Mouse (Mus musculus) thymus, adult 2 months (tissue): Measurements from ENCODE around the gene Cd4. TPM values are rescaled to one million over a fixed set of nuclear protein-coding genes. Genes with fewer than 3 reads are reported as not detected.

ENCODE experiments used
- DNase-seq: peaks from one replicate; pipeline ENCODE4 v3.0.0; 2021
- H3K27ac ChIP-seq: fragments of 200-500 bp; 2 replicates; pipeline ENCODE4 v1.5.1; 2012; ENCODE audit warnings: low read length, control low read depth; ENCODE audit not compliant: control insufficient read depth, insufficient read depth
- H3K27me3 ChIP-seq: fragments of 200-500 bp; 2 replicates; pipeline ENCODE4 v1.6.1; 2012; ENCODE audit warnings: mild to moderate bottlenecking, low read length, moderate library complexity, mixed read lengths; ENCODE audit not compliant: control insufficient read depth, insufficient read depth
- H3K36me3 ChIP-seq: fragments of 200-500 bp; 2 replicates; pipeline ENCODE4 v1.6.1; 2012; ENCODE audit warnings: mild to moderate bottlenecking, low read length, moderate library complexity; ENCODE audit not compliant: control insufficient read depth, insufficient read depth
- H3K4me1 ChIP-seq: fragments of 200-500 bp; replicated peaks from 2 replicates; pipeline ENCODE4 v1.6.1; 2012; ENCODE audit warnings: low read length; ENCODE audit not compliant: control insufficient read depth, insufficient read depth
- H3K4me3 ChIP-seq: fragments of 200-500 bp; 2 replicates; pipeline ENCODE4 v1.5.1; 2012; ENCODE audit warnings: mild to moderate bottlenecking, low read length, control low read depth, moderate library complexity; ENCODE audit not compliant: control insufficient read depth, insufficient read depth
- CTCF ChIP-seq: fragments of 200-500 bp; IDR thresholded peaks from 2 replicates; pipeline ENCODE4 v1.5.1; 2012; ENCODE audit warnings: mild to moderate bottlenecking, control low read depth, low read length, moderate library complexity, borderline replicate concordance; ENCODE audit not compliant: control insufficient read depth, poor library complexity, insufficient read depth; ENCODE audit errors: extremely low read depth
- POLR2A ChIP-seq: fragments of 200-500 bp; IDR thresholded peaks from 2 replicates; pipeline ENCODE4 v1.6.1; 2012; ENCODE audit warnings: mild to moderate bottlenecking, low read length, control low read depth, moderate library complexity; ENCODE audit not compliant: control insufficient read depth, poor library complexity, insufficient read depth; ENCODE audit errors: extremely low read depth
- WGBS: fragments of 180-500 bp; shearing (Covaris S2); methylation state at CpG from one replicate; pipeline ENCODE4 v1.1.7; 2018; 5-methylcytosine and 5-hydroxymethylcytosine counted together
- polyA plus RNA-seq: library from polyadenylated mRNA; depleted of rRNA; stranded (reverse); fragments of >200 nt; gene quantifications from 2 replicates; pipeline ENCODE4 v1.2.3, GENCODE M21; 2012

The Cd4 gene
- polyA plus RNA-seq, 1 experiment: 565 TPM

DNA sequence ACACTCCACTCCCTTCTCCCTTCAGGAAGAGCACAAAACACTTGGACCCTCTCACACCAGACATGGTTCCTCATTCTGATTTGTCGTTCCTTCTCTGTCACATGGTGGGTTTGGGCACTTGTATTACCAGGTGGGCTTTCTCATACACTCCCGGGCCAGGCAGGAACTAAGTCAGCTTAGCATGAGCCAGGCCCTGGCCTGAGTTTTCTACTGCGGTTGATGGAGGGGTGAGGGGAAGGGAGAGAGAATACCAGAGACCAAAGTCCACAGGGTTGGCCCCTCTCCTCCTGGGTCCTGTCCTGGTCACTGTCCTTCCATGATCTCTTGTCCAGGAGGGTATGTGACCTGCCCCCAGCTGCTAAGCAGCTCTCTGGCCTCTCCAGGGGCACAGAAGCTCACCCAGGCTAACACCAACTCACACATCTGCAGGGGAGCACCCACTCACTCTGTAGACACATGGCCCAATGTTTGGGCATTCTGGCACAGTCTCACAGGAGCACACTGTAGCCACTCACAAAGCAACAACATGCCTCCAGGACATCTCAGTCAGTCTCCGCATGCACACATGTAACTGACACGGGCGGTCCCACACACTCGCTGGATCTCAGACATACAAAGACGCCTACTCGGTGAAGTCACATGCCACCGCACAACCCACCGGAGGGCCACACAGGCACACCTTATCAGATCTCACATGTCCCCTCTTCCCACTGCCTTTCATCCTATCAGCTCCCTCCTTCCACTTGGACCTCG is 28.1 kb upstream of the Cd4 start:
- peak overlapping the region; percentile 100 for H3K4me3 ChIP-seq

DNA sequence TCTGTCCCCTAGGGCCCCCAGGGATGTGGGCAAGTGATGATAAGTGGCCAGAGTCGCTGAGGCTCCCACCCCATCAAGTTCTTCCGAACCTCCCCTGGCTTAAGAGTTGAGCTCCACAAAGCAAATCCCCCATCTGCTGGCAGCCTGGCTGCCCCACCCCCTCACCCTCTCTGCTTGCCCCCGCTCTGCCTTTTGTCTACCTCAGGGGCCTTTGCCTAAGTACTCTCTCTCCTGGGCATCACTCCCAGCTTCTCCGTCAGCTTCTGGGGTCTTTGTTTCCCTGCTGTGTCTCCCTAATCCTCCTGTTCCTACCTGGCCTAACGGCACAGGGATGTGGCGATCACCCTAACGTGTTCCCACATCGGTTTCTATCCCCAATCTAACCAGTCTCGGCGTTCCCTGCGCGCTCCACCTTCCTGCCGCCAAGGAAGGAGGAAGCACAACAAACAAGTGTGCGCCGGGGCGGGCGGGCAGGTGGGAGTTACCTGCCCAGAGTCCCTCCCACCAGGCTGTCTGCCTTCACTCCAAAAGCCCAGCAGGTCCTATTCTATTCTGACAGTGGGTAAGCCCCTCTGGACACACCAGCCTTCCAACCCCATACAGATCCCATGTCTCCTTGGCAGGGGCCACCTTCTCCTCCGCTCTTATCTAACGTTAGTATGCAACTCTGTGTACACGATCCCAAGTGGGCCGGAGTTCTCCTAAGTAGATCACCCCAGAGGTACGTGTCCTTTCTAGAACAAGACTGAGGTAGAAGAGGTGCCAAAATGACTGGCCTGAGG is 27.3 kb upstream of the Cd4 start:
- TF ChIP-seq POLR2A (no peak), CTCF (no peak)
- Histone ChIP-seq H3K27me3 (no peaks in the 10 kb centered on the region), H3K4me3 (no peak overlapping the region; the same call in 1 of the 2 replicates), H3K27ac (no peak overlapping the region), H3K36me3 (peaks cover 12% of the 10 kb centered on the region), H3K4me1 (peaks cover 59% of the 10 kb centered on the region)
- DNase-seq: no peak
- 88% methylated on average over 22 of the region's 22 CpGs for WGBS

More for the DNA sequence above, 28.1 kb upstream of the Cd4 start:
- DNase-seq: peak; percentile 46
- no peak overlapping the region; the same call in 1 of the 2 replicates for H3K27ac ChIP-seq
- peaks cover 54% of the 10 kb centered on the region for H3K4me1 ChIP-seq
- no peak for TF ChIP-seq POLR2A
- TF ChIP-seq CTCF: no peak
- H3K27me3 ChIP-seq: no peaks in the 10 kb centered on the region
- H3K36me3 ChIP-seq: peaks cover 12% of the 10 kb centered on the region
- WGBS: 41% methylated on average over 12 of the region's 12 CpGs

DNA sequence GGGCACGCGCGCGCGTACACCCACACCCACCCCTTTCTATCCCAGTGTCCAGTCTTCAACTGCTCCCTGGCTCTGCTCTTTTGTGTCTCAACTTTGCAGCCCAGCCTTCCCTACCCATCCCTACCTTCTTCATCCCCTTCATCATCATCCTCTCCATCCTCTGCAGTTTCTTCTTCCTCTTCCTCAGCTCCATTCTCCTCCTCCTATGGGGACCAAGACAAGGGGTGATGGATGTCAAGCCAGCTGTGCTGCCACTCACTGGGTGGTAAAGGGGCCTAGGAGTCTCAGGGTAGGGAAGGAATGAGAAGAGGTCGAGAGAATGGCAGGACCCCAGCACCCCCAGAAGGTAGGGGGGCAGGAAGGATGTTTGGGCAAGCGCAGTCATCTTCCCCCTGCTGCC is 26.5 kb upstream of the Cd4 start:
- DNase-seq: no peak
- TF ChIP-seq POLR2A: no peak
- TF ChIP-seq CTCF: no peak
- H3K27ac ChIP-seq: no peak overlapping the region
- H3K36me3 ChIP-seq: peaks cover 12% of the 10 kb centered on the region
- no peak overlapping the region for H3K4me3 ChIP-seq
- no peaks in the 10 kb centered on the region for H3K27me3 ChIP-seq
- WGBS: 94% methylated on average over 7 of the region's 7 CpGs
- H3K4me1 ChIP-seq: peaks cover 59% of the 10 kb centered on the region

DNA sequence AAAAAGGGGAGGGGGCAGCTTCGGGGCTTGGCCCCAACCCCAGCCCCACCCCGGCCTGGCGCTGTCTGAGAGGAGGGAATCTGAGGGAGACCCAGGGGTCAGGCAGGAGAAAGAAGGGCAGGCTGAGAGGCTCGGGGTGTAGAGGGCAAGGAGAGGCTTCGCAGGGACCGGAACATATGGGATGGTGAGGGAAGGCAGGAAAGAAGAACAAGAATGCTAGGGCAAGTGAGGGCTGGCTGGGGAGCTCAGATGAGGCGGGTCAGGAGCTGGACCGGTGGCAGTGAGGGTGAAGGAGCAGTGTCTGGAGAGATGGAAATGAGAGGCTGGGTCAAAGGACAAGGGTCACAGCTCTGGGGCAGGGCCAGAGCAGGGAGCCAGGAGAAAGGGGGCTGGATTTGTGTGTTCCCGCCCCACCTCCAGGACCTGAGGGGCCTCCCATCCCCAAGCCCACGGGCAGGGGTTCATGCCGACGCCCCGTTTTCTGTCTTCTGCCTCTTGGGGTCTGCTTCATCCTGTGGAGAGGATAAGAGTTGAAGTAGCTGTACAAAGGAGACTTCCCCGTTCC is 25.8 kb upstream of the Cd4 start:
- Histone ChIP-seq H3K27me3 (no peaks in the 10 kb centered on the region), H3K4me3 (no peak overlapping the region), H3K27ac (no peak overlapping the region), H3K4me1 (peaks cover 53% of the 10 kb centered on the region), H3K36me3 (peaks cover 12% of the 10 kb centered on the region)
- WGBS: 93% methylated on average over 14 of the region's 14 CpGs
- TF ChIP-seq CTCF (no peak), POLR2A (no peak)
- no peak for DNase-seq

DNA sequence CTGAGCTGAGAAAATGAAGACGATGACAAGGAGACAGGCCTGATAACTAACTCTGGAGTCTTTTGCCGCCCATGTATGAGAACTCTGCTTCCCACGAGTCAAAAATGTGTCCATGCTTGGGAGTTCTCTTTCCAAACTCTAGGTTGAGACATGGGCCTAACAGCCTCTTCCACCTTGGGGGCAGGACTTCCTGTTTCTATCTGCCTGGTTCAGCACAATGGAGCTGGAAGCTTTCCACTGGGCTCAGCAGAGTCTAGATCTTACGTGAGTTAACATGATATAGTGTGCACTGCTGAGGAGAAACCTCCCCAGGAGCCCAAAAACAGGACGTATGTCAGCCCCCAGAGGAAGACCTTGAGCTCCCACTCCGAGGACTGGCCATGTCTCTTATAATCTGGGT is 25.2 kb upstream of the Cd4 start:
- H3K27ac ChIP-seq: no peak overlapping the region
- no peak for TF ChIP-seq POLR2A
- no peak for TF ChIP-seq CTCF

DNA sequence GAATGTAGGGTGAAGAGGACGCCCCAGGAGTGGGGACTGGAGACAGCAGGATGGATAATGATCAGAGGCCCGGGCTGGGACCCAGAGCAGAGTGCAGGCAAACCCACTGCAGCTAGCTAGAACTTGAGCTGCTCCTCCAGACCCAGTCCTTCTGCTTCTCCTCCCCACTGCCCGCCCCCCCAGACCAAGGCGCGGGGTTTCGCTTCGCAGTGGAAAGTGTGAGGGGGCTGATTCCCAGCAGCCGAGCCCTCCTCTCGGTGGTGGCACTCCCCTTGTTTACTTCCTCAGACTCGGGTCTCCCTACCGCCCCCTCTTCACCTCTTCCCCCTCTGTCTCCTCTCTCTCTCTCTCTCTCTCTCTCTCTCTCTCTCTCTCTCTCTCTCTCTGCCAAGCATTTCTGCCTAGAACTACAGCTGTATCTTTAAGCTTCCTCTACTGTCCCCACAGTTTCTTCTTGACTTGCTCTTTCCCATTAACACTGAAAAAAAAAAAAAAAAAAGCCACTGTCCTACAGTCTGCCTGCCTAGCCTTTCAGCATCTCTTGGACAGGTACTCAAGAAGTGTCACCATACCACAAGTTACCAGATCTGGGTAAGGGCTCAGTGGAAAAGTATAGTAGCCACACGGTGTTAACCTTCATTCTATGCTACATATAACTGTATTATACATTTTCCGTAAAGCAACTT is 23.7 kb upstream of the Cd4 start, which contains the start of gene Lag3:
Gene Lag3, minus strand, starts transcription at position 173 of the 686 bp plus-strand sequence.
- H3K4me1 ChIP-seq: peaks cover 48% of the 10 kb centered on the region
- no peaks in the 10 kb centered on the region for H3K27me3 ChIP-seq
- DNase-seq: peak; percentile 60
- H3K27ac ChIP-seq: peak within 1 kb of the TSS; percentile 65; the same call in 1 of the 2 replicates
- peaks cover 12% of the 10 kb centered on the region for H3K36me3 ChIP-seq
- peak within 1 kb of the TSS; percentile 38 for H3K4me3 ChIP-seq
- TF ChIP-seq POLR2A (0 out of 2 replicates have a peak, but pooled peaks have one; percentile 24), CTCF (no peak)
- 16% methylated on average over 13 of the region's 13 CpGs for WGBS

More for the DNA sequence above, 25.2 kb upstream of the Cd4 start:
- Histone ChIP-seq H3K36me3 (peaks cover 12% of the 10 kb centered on the region), H3K4me3 (no peak overlapping the region), H3K27me3 (no peaks in the 10 kb centered on the region), H3K4me1 (peaks cover 49% of the 10 kb centered on the region)
- no peak for DNase-seq
- 79% methylated on average over 6 of the region's 6 CpGs for WGBS
